Mouse (Mus musculus) embryo, embryonic 9.5 days (tissue): ENCODE data around the gene Esp23.
"Not testable (repeated sequence)": the region's sequence is repeated elsewhere in the genome, so short reads cannot be mapped to it uniquely, and the experiment has no call there.

ENCODE experiments used
- DNase-seq: peaks from one replicate; pipeline ENCODE4 v3.0.0-alpha.2; 2017; ENCODE audit errors: extremely low spot score

Gene Esp23

DNA sequence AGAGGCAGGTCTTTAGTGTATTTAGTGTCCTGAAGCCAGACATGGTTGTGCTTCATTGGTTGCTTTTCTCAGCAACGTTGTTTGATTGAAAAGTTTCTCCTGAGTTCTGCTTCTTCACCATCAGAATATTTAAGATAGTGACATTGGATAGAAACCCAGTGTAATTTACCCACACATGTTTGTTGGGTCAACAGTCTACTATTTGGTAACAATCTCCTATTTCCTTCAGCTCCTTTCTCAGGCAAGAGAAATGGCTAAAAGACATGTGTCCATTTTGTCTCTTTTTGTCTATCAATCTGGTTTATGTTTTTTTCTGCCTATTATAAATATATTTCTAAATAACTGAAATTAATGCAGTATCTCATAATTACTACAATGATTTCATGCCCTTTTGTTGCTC, at the start of gene Esp23:
Esp23 (minus strand) TSS at position 101 of the 400 bp plus-strand sequence.
- no peak for DNase-seq

GRCm38 (mm10) chr17:39107126-39107525, 30.3 kb upstream of the Esp23 start:
- DNase-seq, result not testable (repeated sequence)

GRCm38 (mm10) chr17:39095034-39095433, 18.2 kb upstream of the Esp23 start, which contains the start of gene Esp22:
Gene Esp22, plus strand, starts transcription at chr17:39095334.
- no peak for DNase-seq

DNA sequence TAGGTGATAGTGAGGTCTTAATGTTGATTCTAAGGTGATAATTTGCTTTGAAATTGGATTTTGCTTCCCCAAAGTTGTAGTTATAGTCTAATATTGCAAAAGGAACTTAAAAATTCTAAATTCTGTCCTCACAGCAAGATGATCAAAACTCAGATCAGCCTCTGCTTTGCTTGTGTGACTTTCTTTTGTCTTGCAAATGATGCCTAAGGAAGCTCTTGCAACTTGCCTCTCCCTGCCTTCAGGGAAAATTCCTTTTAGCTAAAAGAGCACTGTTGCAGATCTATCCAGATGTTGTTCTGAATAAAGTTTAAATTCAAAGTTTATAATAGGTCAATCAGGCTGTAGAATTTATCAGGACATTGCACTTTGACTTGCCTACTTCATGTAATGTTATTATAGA, 13.2 kb downstream of the Esp23 start:
- DNase-seq, result no peak

- no peak for DNase-seq
Observed at GRCm38 (mm10) chr17:39043241-39043640, 33.6 kb downstream of the Esp23 start, which contains the start of gene Gm21903. Gene Gm21903, minus strand, starts transcription at chr17:39043341.

GRCm38 (mm10) chr17:39036395-39036794, 40.4 kb downstream of the Esp23 start, which contains the start of gene Esp24:
Gene Esp24, plus strand, starts transcription at chr17:39036695.
- not testable (repeated sequence) for DNase-seq
